Mouse (Mus musculus) G1E-ER4 (cell line): Measurements from ENCODE around the gene Tnrc18. TPM values are rescaled to one million over a fixed set of nuclear protein-coding genes. Genes with fewer than 3 reads are reported as not detected.

Experiments used
- GATA1 ChIP-seq: IDR thresholded peaks from one replicate; pipeline ENCODE4 v1.8.0; 2012; ENCODE audit warnings: low read length, inconsistent platforms
- polyA plus RNA-seq: library from polyadenylated mRNA; stranded (reverse); fragments of >175 nt; gene quantifications from 2 replicates; pipeline ENCODE4 v1.2.3, GENCODE M21; 2012

Gene Tnrc18
- polyA plus RNA-seq, 1 experiment, result 5.1 TPM

GRCm38 (mm10) chr5:142826131-142826530, 8.7 kb upstream of the Tnrc18 start:
- TF ChIP-seq GATA1, result no peak

GRCm38 (mm10) chr5:142825665-142826064, 8.2 kb upstream of the Tnrc18 start:
- no peak for TF ChIP-seq GATA1

GRCm38 (mm10) chr5:142824091-142824490, 6.6 kb upstream of the Tnrc18 start:
- TF ChIP-seq GATA1, result no peak

- no peak for TF ChIP-seq GATA1
Observed at GRCm38 (mm10) chr5:142823096-142824062, 5.9 kb upstream of the Tnrc18 start.

- TF ChIP-seq GATA1, result no peak
Observed at GRCm38 (mm10) chr5:142822286-142823095, 5.0 kb upstream of the Tnrc18 start.

DNA sequence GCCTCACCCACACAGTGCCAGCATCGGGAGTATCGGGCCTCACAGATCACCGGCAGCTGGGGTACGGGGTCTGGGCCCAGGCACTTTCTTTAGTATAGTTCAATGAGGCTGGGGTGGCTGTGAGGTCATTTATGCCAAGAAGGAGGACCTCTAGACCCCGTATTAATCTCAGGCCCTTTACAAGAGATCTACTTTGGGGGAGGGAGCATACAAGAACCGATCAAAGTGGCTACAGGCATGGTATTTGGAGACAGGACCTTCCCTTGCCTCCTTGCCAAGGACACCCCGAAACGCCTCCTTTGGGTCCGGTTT, 4.5 kb upstream of the Tnrc18 start:
- no peak for TF ChIP-seq GATA1

- no peak for TF ChIP-seq GATA1
Observed at GRCm38 (mm10) chr5:142821266-142821973, 4.0 kb upstream of the Tnrc18 start.

DNA sequence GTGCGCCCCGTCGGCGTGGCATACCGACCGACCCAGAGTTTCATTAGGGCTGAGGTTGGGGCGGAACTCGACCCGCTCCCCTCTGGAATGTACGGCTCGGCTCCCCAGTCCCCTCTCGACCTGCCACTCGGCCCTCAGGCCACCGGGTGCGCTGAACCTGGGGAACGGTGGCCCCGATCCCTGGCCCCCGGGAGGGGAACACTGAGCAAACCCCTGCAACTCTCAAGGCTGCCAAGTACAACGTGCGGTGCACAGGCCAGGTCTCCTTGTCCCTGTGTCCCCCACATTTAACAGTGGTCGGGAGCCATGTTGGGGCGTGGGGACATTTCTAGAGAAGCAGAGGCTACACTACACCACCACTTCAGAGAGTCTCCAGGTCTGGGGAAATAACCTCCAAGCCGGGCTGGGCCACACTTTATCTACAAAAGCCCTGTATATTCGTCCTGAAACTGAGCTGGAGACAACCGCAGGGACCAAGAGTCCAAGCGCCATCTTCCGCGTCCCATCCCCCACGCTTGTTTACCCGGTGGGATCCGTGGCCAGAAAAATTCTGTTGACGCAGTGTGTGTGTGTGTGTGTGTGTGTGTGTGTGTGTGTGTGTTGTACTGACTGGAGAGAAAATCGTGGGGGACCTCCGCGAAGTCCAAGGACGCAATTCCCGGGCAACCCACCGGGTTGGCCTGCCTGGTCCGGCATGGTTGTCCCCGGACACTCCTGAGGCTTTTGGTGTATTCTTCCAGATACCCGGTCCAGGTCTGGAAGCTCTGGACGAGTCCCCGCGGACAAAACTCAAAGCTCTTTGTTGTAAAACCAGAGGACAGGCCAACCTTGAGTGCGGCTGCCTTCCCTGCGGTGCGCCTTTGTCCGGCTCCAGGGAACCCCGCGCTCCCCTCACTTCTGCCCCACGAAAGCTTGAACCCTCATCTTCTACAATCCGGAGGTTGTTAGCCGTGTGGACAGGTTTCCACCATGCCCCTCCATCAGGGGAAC, 3.1 kb upstream of the Tnrc18 start:
- no peak for TF ChIP-seq GATA1

GRCm38 (mm10) chr5:142819385-142820275, 2.2 kb upstream of the Tnrc18 start:
- TF ChIP-seq GATA1, result no peak

DNA sequence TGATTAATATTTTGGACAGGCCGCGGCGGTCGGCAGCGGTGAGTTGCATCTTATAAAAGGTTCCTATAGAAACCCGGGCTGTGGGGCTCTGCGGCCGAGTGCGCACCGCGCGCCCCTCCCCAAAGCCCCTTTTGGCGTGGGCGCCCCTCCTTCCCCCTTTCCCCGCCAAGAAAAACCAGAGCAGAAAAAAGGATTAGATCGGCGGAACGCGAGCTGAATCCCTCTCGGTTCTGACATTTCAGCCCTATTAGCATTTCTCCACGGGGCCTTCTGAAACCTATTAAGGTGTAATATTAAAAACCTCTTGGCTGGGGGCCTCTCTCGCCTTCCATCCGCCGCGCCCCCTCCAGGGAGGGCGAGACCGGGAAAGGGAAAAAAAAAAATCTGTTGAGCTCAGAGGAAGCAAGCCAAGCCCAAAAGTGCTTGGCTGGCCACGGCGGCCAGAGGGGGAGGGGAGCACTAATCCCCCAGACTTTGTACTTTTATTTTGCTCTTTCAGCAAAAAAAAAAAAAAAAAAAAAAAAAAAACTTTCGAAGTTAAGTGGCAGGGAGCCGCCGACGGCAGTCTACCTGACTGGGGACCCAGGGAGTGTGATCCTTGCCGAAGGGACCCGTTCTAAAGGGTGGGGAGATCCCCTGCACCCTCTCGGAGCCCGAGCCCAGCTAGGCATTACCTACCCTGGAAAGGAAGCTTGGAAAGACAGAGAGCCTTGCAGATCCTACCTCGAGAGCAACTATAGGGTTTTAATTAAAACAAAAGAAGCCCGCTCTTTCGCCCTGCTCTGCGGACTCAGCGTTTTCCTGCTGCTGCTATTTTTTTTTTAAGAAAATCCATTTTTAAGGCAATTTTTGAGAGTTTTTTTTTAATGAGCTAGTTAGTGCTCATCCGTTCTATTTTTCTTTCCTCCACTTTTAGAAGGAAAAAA, 1.2 kb upstream of the Tnrc18 start:
- TF ChIP-seq GATA1, result no peak

- TF ChIP-seq GATA1, result no peak
Observed at GRCm38 (mm10) chr5:142816811-142817523, 495 bp downstream of the Tnrc18 start.
